Mouse (Mus musculus): ENCODE results near the gene Ccp110. TPM values are rescaled to one million over a fixed set of nuclear protein-coding genes. Genes with fewer than 3 reads are reported as not detected.
A peak's percentile ranks its signal among the peaks of the same experiment; 100 is the strongest.

Gene Ccp110
- polyA plus RNA-seq, 2 experiments from 2014 or later: 4.7 to 7.7 TPM

DNA sequence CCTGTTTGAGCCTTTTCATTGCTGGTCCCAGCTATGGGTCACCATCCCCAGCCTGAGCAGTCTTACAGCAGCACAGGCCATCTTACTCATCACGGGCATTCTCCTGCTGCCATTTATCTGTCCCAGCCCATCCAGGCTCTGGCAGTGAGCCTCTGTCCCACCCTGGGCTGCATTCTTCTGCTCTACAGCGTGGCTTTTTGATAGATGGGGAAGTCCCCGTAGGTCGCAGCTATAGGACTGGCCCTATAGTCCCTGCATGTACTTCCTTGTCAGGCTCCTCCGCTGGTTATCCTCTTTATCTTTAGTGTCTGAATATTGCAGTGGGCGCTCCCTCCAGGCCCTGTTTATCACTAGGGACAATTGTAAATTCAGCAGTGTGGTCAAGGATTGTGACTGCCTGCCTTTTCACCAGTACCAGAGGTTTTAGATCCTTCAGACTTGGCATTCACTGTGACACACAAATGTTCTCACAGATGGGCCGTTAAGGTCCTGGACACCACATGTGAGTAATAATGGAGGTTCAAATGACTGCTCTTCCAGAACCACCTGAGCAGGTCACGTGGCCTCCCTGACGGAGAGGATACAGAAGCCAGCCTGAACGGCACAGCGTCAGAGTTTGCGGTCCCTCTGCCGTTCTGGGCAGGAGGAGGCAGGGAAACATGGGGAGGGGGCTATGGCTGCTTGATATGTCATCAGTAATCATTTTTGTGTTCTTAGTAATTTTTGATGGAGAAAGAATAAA is 16.7 kb downstream of the Ccp110 start:
- ATAC-seq: no peak

- no peak for ATAC-seq
These were observed 19.4 kb downstream of the Ccp110 start for GRCm38 (mm10) chr7:118731781-118732180.

DNA sequence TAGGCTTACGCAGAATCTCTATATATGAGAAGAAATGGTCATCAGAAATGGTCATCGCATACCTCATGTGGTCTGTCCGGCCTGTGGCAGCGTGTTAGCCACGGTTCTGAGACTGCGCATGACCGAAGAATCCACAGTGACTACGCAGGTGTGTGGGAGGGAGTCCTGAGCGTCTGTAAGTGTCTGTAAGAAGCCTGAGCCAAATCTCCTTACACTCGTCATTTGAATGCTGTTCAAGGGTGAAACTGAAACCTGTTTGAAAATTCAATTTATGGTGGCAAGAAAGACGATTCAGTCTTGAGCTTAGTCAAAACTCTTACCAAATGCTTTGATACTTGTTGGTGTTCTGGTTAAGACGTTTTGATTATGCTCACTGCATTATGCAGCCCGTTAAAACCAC is 20.9 kb downstream of the Ccp110 start:
- peak; percentile 64 for ATAC-seq

DNA sequence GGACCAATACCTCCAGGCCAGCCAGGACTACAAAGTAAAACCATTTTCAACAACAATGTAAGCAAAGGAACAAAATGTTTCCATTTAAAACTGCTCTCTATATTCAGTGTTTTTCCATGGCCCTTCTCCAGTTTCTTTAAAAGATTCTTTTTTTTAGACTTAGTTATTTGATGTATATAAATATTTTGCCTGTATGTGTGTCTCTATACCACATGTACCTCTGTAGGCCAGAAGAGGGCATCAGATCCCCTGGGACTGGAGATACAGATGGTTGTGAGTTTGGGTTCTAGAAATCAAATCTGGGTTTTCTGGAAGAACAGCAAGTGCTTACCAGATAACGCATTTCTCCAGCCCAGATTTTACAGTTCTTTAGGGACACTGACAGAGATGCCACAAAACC is 26.4 kb downstream of the Ccp110 start:
- no peak for ATAC-seq

DNA sequence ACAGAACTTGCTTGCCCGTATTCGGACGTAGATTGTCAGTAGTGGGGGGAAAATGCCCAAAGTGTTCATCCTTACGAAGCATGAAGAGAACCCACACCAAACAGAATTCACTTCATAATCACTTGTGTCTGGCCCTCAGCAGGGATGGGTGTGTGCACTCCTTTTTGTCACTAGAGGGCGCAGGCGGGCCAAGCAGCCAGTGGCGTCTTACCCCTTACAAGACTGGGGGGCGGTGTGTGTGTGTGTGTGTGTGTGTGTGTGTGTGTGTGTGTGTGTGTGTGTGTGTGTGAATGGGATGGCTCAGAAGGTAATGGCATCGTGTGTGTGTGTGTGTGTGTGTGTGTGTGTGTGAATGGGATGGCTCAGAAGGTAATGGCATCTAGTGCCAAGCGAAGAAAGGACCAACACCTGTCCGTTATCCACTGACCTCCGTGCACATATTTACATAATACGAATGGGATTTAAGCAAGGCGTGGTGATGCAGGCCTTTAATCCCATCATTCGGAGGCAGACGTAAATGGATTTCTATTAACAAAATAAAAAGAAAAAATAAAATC is 27.7 kb downstream of the Ccp110 start, which contains the start of gene Vps35l:
TSS of gene Vps35l (plus strand) at position 252 of the 557 bp plus-strand sequence.
- ATAC-seq: peak; percentile 76

DNA sequence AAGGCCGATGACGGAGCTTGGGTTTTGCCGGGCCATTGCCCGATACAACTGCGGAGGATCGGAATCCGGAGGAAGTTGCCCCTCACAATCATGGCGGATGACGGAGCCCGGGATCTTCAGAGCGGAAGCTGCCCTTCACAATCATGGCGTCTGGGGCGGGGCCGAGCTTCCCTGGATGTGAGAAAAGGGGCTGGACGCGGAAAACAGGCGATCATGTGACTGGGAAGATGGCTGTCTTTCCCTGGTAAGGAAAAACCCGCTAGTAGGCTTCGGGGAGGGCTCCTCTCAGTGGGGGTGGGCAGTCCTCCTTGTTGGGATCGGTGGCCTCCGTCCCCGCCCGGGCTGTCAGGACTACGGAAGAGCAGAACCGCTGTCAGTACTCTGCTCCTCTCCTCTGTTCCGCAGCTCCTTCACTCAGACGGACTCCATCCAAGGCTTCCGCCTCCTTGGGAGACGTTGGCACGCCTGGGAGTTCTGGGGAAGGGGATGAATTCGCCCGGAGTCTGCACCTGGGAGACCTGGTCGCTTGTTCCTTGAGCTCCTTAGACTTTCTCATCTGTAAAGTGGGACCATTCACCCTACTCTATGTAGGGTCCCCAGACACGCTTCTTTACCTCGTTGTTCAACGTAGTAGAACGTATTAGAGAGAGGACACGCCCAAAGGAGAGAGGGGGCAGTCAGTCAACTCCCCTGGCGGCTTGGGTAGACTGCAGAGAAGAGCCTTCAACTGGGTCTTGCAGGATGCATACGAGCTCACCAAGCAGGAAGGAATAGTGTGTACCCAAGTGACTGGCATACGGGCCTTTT is 28.4 kb downstream of the Ccp110 start:
- ATAC-seq: peak; percentile 96

DNA sequence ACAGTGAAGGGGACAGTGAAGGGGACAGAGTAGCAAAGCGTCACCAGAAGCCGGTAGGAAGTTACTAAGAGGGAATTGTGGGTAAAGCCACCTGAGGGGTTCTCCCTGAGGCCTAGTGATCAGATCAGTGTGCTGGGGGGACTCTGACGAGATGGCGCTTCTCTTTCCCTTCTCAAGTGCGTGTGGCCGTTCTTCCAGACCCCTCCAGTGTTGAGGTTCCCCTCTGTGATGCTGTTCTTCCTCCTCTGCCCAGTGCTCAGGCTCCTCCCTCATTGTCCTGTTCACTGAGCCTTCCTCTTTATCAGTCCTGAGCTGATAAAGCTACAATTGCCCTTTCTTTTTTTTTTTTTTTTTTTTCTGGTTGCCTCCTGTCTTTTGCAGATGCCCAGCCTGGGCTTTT is 29.9 kb downstream of the Ccp110 start:
- no peak for ATAC-seq

- ATAC-seq: no peak
These were observed 32.4 kb downstream of the Ccp110 start for GRCm38 (mm10) chr7:118744766-118745165.

DNA sequence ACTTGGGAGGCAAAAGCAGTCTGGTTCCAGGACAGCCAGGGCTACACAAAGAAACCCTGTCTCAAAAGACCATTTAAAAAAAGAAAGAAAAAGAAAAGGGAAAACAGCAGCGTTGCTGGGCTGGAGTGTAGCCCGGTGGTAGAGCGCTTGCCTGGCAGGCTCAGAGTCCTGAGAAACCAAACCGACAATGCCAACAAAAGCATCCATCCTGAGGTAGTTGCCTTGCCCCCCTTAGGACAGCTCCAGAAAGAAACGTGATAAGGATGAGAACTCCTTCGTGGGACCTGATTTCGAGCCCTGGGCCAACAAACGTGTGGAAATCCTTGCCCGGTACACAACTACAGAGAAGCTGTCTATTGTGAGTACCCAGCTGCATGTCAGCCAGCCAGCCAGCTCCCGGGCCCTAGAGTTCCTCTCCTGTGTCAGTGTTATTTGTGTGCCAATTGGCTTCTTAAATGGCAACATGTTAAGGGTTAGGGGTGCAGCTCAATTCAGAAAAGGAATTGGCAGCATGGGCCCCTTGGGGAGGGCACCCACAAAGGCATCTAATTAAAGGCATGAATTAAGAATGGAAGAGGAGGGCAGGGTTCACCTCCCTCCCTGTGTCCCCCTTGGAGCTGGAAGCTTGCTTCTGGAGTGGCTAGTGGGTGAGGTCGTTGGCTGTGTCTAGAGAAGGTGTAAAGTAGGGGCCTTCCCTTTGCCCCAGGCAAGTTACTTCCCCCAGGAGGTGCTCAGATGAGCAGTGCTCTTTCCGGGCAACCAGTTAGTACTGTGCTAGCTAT is 35.7 kb downstream of the Ccp110 start:
- no peak for ATAC-seq

- no peak for ATAC-seq
These were observed 37.4 kb downstream of the Ccp110 start for GRCm38 (mm10) chr7:118749706-118750105.

DNA sequence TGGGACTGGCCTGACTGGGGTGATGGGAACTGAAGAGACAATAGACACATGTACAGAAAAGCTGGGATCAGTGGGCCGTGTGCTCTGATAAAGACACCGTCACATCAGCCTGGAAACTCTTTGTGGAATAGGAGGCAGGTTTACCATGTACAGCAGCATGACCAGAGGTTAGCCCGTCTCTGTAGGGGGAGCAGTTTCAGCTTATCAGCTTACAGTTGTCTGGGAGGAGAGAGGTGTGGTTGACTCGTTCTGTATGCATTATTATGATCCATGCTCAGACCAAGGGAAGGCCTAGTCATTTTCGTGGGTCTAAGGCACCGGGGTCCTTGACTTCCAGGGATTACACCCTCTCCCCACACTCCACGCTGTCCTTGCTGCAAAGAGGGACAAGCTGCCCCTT is 39.3 kb downstream of the Ccp110 start:
- no peak for ATAC-seq

DNA sequence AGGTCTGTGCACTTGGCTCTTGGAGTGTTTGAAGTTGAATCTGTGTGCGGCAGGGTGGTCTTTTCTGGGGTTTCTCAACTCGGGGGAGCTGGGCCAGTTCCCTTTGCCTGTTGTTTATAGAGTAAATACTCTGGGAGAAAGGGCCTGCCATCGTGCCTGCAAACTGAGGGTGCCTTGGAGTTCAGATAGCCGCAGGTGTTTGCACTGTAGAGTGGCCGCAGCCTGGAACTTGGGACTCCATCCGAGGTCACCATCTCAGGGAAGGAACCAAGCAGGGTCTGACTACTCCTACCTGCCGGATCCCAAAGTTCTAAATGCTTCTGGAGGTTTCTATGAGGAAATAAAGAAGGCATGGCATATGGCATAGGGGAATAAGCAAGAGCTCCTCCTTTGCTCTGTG is 43.4 kb downstream of the Ccp110 start:
- no peak for ATAC-seq

DNA sequence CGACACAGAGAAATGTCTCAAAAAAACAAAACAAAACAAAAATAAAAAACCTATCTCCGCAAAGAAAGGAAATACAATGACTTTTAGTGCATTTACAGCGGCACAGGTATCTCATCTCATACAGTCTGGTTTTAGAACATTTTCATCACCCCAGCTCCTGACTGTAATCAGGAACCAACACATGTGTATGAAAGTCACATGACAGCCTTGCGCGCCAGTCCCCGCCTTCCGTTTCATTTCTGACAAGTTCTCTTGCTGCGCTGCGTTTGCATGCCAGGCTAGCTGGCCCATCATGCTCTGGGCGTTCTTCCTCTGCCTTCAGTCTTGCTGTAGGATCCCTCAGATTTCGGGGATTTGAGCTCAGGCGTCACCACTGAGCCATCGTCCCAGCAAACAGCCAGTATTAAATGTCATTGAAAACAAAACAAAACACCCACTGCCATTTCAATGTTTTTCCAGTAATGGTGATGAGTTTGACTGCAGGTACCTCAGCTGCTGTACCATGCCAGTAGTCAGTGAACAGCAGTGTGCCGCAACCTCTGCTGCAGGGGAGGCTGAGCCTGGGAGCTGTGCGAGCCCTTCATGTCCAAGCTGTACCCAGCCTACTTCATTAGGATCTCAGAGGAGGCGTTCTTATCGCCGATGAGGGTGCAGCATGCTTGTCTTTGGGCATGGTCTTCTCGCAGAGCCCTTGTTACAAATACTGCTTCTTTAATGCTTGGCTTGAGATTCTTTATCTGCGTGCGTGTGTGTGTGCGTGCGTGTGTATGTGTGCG is 44.3 kb downstream of the Ccp110 start:
- ATAC-seq: no peak

GRCm38 (mm10) chr7:118758369-118758768 is 46.0 kb downstream of the Ccp110 start:
- no peak for ATAC-seq

GRCm38 (mm10) chr7:118759372-118759771 is 47.0 kb downstream of the Ccp110 start:
- no peak for ATAC-seq

GRCm38 (mm10) chr7:118763939-118764338 is 51.6 kb downstream of the Ccp110 start:
- no peak for ATAC-seq

- ATAC-seq: no peak
These were observed 52.4 kb downstream of the Ccp110 start for GRCm38 (mm10) chr7:118764725-118765124.

GRCm38 (mm10) chr7:118765604-118766003 is 53.3 kb downstream of the Ccp110 start:
- ATAC-seq: no peak

GRCm38 (mm10) chr7:118766119-118766833 is 53.9 kb downstream of the Ccp110 start:
- ATAC-seq: peak; percentile 77

DNA sequence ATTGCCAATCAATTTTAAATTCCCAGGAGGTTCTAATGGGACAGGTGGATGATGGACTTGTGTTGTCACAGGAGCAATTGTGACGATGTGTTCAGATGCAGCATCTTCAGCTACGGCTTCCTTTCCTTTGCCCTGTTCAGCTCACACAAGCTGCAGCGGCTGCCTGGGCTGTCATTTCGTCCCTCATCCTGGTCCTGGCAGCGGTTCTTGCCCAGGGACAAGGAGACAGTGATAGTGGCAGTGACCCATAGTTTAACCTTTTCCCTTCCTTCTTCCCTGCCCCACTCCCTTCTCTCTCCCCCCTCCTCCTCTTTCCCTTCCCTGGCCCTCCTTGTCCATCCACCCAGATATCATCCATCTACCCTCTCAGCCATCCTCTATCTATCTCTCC is 54.5 kb downstream of the Ccp110 start:
- no peak for ATAC-seq

DNA sequence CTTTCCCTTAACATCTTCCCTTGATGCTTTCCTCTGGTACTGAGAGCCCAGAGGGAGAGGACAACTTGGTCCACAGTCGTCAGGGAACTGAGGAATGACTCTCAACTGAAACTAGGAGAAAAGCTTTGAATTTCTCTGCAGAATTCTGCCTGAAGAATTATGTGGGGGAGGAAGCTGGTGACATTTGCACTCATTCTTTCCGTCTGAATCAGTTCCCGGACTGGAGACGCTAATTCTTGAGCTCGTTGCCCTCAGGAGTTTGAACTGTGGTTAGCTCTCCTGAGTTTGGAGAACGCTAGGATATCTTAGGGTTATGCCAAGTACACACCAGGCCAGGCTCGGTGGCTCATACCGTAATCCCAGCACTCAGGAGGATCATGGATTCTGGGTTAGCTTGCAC is 56.9 kb downstream of the Ccp110 start:
- no peak for ATAC-seq

Data from CD4-positive, CD25-positive, alpha-beta regulatory T cell, adult 4 months (primary cell).